ENCODE assay signal across 8 mouse cellular contexts in genomic region chrX:56346176-56346931, GRCm38 (mm10). TPM values are rescaled to one million over a fixed set of nuclear protein-coding genes. Genes with fewer than 3 reads are reported as not detected.
A peak's percentile ranks its signal among the peaks of the same experiment; 100 is the strongest.
DNase-seq lines count a peak whose midpoint lies in the region.

TSS of gene Zfp449 (plus strand) at chrX:56346400.

- no peaks in the 10 kb centered on the region for H3K9me3 ChIP-seq in megakaryocyte, embryonic 14.5 days

- peak within 1 kb of the TSS; percentile 94 for H3K4me3 ChIP-seq in megakaryocyte, embryonic 14.5 days (replicated peaks)

- H3K4me1 ChIP-seq in megakaryocyte, embryonic 14.5 days = peaks cover 7% of the 10 kb centered on the region; the same call in 1 of the 2 replicates

- peak; percentile 84 to 90 for DNase-seq in adrenal gland, adult (ENCODE audit: inconsistent age in 2 of 2, low spot score in 1 of 2)
- DNase-seq in embryo, embryonic 10 days (ENCODE audit: low spot score) = peak; percentile 93
- peak; percentile 79 for DNase-seq in gastrocnemius, postnatal 10 days
- DNase-seq in induced T-regulatory cell, adult 2 months (ENCODE audit: low read depth) = peak; percentile 70
- peak; percentile 53 to 77 for DNase-seq in left cerebral cortex, adult 9 months (ENCODE audit: low spot score in 2 of 2)
- DNase-seq in right cerebral cortex, postnatal 25 days = peak; percentile 78
- DNase-seq in urinary bladder, postnatal 36 days (ENCODE audit: low spot score in 2 of 2) = peak; percentile 33 to 71

- no peaks in the 10 kb centered on the region for H3K27me3 ChIP-seq in megakaryocyte, embryonic 14.5 days (replicated peaks)

- peaks cover 12% of the 10 kb centered on the region for H3K36me3 ChIP-seq in megakaryocyte, embryonic 14.5 days (replicated peaks; ENCODE audit: low read length)

RNA-seq across cellular contexts. Expression of gene Zfp449, which starts in this region (rescaled TPM):
- 1 to 10 TPM; 3.5 to 5.6 TPM for total RNA-seq in gastrocnemius, postnatal 10 days (2021)
- polyA plus RNA-seq in megakaryocyte, embryonic 14.5 days (2012; ENCODE audit: insufficient read depth, low replicate concordance) = not detected in 2 replicates

Comparison
In these comparisons a context has a peak if more than half of its experiments do, and no peak if none do; other contexts are left out.
1. Peak in every context shown above with its lines: DNase-seq and H3K4me3 ChIP-seq.